Mouse (Mus musculus): ENCODE results near the gene Hrh3.

Hrh3 gene

GRCm38 (mm10) chr2:180105441-180106190, 1.3 kb upstream of the Hrh3 start:
- DNase-seq (ENCODE audit: low spot score) = no peak

GRCm38 (mm10) chr2:180104659-180105377, 530 bp upstream of the Hrh3 start:
- DNase-seq (ENCODE audit: low spot score) = no peak

GRCm38 (mm10) chr2:180103151-180103977, 924 bp downstream of the Hrh3 start:
- DNase-seq (ENCODE audit: low spot score) = no peak

GRCm38 (mm10) chr2:180099529-180099928, 4.8 kb downstream of the Hrh3 start:
- DNase-seq (ENCODE audit: low spot score) = no peak

- DNase-seq (ENCODE audit: low spot score) = no peak
Observed at GRCm38 (mm10) chr2:180098167-180098566, 6.1 kb downstream of the Hrh3 start.

GRCm38 (mm10) chr2:180097585-180097984, 6.7 kb downstream of the Hrh3 start:
- DNase-seq (ENCODE audit: low spot score) = no peak

- DNase-seq (ENCODE audit: low spot score) = no peak
Observed at GRCm38 (mm10) chr2:180095711-180096110, 8.6 kb downstream of the Hrh3 start.

GRCm38 (mm10) chr2:180090285-180090684, 14.0 kb downstream of the Hrh3 start:
- DNase-seq (ENCODE audit: low spot score) = no peak

GRCm38 (mm10) chr2:180087472-180087871, 16.8 kb downstream of the Hrh3 start:
- no peak for DNase-seq (ENCODE audit: low spot score)

- no peak for DNase-seq (ENCODE audit: low spot score)
Observed at GRCm38 (mm10) chr2:180086637-180087027, 17.7 kb downstream of the Hrh3 start.

GRCm38 (mm10) chr2:180085926-180086636, 18.2 kb downstream of the Hrh3 start:
- peak; percentile 45 for DNase-seq (ENCODE audit: low spot score)

GRCm38 (mm10) chr2:180084565-180084964, 19.7 kb downstream of the Hrh3 start:
- no peak for DNase-seq (ENCODE audit: low spot score)

- DNase-seq (ENCODE audit: low spot score) = no peak
Observed at GRCm38 (mm10) chr2:180083063-180083462, 21.2 kb downstream of the Hrh3 start.

GRCm38 (mm10) chr2:180080680-180081079, 23.6 kb downstream of the Hrh3 start:
- no peak for DNase-seq (ENCODE audit: low spot score)

- DNase-seq (ENCODE audit: low spot score) = no peak
Observed at GRCm38 (mm10) chr2:180077622-180078021, 26.7 kb downstream of the Hrh3 start.

GRCm38 (mm10) chr2:180072886-180073285, 31.4 kb downstream of the Hrh3 start:
- DNase-seq (ENCODE audit: low spot score) = no peak

GRCm38 (mm10) chr2:180071671-180072070, 32.6 kb downstream of the Hrh3 start:
- no peak for DNase-seq (ENCODE audit: low spot score)

GRCm38 (mm10) chr2:180070481-180071453, 33.5 kb downstream of the Hrh3 start, which contains the start of gene Mtg2:
TSS of gene Mtg2 (plus strand) at chr2:180070588.
- DNase-seq (ENCODE audit: low spot score) = peak; percentile 96

GRCm38 (mm10) chr2:180069770-180070480, 34.4 kb downstream of the Hrh3 start:
- no peak for DNase-seq (ENCODE audit: low spot score)

All from MN1 (cell line).